Mouse (Mus musculus): ENCODE results near the gene Tpp1.

DNA sequence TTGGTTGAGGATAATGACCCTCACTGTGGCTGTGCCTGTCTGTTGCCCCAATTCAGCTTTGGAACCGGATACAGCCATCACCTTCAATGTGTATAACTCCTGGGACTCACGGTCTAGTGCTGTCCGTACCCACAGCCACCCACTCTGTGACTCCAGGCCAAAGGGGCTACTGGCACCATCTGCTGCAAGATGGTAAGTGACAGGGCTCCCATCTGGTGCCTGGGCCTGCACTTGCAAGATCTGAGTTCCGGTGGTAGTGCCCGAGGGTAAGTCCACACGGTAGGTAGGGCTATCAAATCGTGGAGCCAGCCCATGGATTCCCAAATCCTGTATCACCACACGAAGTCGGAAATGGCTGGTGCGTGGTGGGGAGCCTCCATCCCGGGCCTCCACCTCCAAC lies 12.3 kb upstream of the Tpp1 start:
- no peak for TF ChIP-seq ZNF384 (IDR thresholded peaks at IDR 0.05; ENCODE audit: low read depth, low read length)
- TF ChIP-seq HCFC1 (IDR thresholded peaks at IDR 0.05; ENCODE audit: borderline replicate concordance, insufficient read depth, low read length): no peak
- no peak for TF ChIP-seq MAFK (IDR thresholded peaks at IDR 0.05; ENCODE audit: insufficient read depth, low read depth, low read length)
